Mouse (Mus musculus) neural tube, embryonic 14.5 days (tissue): ENCODE results near the gene Dhdds. TPM values are rescaled to one million over a fixed set of nuclear protein-coding genes. Genes with fewer than 3 reads are reported as not detected.

Experiments
- ATAC-seq: fragments of 200-750 bp; cut with Nextera tagmentation; 2 replicates; pipeline ENCODE4 v1.8.0; 2017; ENCODE audit warnings: low read depth, mild to moderate bottlenecking, moderate TSS enrichment, moderate library complexity
- H3K27ac ChIP-seq: fragments of 300-500 bp; sonication (generic); 2 replicates; pipeline ENCODE4 v1.5.1; 2014; ENCODE audit warnings: low read depth, mild to moderate bottlenecking, control low read depth, low read length, moderate library complexity, mixed read lengths
- H3K27me3 ChIP-seq: fragments of 300-500 bp; sonication (generic); 2 replicates; pipeline ENCODE4 v1.6.1; 2014; ENCODE audit warnings: low read length; ENCODE audit not compliant: control insufficient read depth, insufficient read depth
- H3K36me3 ChIP-seq: fragments of 300-500 bp; sonication (generic); 2 replicates; pipeline ENCODE4 v1.6.1; 2014; ENCODE audit warnings: low read length, mixed read lengths; ENCODE audit not compliant: control insufficient read depth, insufficient read depth
- H3K4me1 ChIP-seq: fragments of 300-500 bp; sonication (generic); 2 replicates; pipeline ENCODE4 v1.6.1; 2014; ENCODE audit warnings: low read length; ENCODE audit not compliant: control insufficient read depth, insufficient read depth
- H3K4me2 ChIP-seq: fragments of 300-500 bp; sonication (generic); 2 replicates; pipeline ENCODE4 v1.6.1; 2014; ENCODE audit warnings: mild to moderate bottlenecking, low read depth, low read length, control low read depth
- H3K4me3 ChIP-seq: fragments of 300-500 bp; sonication (generic); 2 replicates; pipeline ENCODE4 v1.5.1; 2014; ENCODE audit warnings: low read depth, low read length, control low read depth, mixed read lengths
- H3K9ac ChIP-seq: fragments of 300-500 bp; sonication (generic); replicated peaks from 2 replicates; pipeline ENCODE4 v1.6.1; 2014; ENCODE audit warnings: low read depth, mild to moderate bottlenecking, control low read depth, low read length, mixed read lengths
- H3K9me3 ChIP-seq: fragments of 300-500 bp; sonication (generic); 2 replicates; pipeline ENCODE4 v1.6.1; 2016; ENCODE audit warnings: low read length; ENCODE audit not compliant: control insufficient read depth
- WGBS: fragments of 180-500 bp; shearing (Covaris S2); extraction: QIAGEN DNeasy Blood & Tissue Kit; methylation state at CpG from one replicate; pipeline ENCODE4 v1.1.7; 2014; 5-methylcytosine and 5-hydroxymethylcytosine counted together
- polyA plus RNA-seq: library from polyadenylated mRNA; unstranded; fragments of >200 nt; fragmentation: Nextera tagmentation; extraction: Ambion mirVana; gene quantifications from 2 replicates; pipeline ENCODE4 v1.2.1, GENCODE M21; 2014

The Dhdds gene
- polyA plus RNA-seq, 1 experiment from 2014 or later = 48.8 TPM

DNA sequence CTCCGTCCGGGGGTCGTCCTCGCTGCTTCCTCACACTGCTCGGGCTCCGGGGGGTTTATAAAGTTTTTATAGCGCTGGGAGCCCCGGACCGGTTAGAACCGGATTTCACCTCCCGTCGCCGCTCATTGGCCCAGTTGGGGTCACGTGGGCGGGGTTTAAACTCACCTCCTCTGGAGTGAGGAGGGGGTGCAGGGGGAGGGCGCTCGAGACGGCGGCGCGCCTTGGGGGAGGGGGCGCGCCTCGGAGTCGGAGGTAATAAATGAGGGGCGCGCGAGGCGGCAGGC lies 32.9 kb downstream of the Dhdds start:
- no peaks in the 10 kb centered on the region for H3K27me3 ChIP-seq
- no peaks in the 10 kb centered on the region for H3K9me3 ChIP-seq
- H3K4me3 ChIP-seq = peak overlapping the region; percentile 70
- peaks cover 26% of the 10 kb centered on the region for H3K36me3 ChIP-seq
- peak overlapping the region; percentile 93 for H3K9ac ChIP-seq
- 0% methylated on average over 24 of the region's 29 CpGs for WGBS
- H3K4me1 ChIP-seq = peaks cover 34% of the 10 kb centered on the region
- ATAC-seq = peak; percentile 88
- H3K27ac ChIP-seq = peak overlapping the region; percentile 99
- H3K4me2 ChIP-seq = peak overlapping the region; percentile 98

DNA sequence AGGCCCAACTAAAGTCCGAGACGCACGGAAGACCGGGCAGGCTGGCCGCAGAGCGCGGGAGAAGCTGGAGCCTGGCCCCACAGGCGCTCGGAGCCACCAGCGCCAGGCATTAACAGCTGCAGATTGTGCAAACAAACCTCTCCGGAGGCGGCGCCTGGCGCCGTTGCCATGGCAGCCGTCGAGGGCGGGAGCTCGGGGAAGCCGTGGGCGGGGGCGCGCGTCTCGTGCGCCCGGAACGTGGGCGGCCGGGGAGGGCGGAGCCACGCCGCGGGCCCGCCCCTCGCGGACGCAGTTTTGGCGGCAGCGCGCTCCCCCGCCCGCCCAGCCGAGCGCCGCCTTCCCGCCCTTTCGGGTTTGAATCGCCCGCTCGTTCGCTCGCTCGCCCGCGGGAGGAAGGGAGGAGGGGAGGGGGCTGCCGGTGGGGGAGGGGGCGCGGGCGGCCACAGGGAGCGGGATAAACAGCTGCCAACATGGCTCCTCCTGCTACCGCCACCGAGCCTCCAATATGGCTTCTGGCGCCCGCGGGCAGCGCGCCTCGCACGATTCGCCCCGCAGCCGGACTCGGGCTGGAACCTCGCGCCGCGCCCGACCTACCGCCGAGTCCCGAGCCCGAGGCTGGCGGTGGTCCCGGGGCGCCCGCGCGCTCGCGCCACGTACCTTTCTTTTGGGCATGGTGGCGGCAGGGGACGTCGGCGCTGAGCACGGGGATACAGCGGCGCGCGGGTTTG lies 33.4 kb downstream of the Dhdds start:
- peak overlapping the region; percentile 70 for H3K4me3 ChIP-seq
- peak overlapping the region; percentile 93 for H3K9ac ChIP-seq
- no peaks in the 10 kb centered on the region for H3K9me3 ChIP-seq
- under 1% methylated on average over 68 of the region's 101 CpGs for WGBS
- peak overlapping the region; percentile 99 for H3K27ac ChIP-seq
- H3K36me3 ChIP-seq = peaks cover 26% of the 10 kb centered on the region
- no peaks in the 10 kb centered on the region for H3K27me3 ChIP-seq
- peaks cover 34% of the 10 kb centered on the region for H3K4me1 ChIP-seq
- peak overlapping the region; percentile 98 for H3K4me2 ChIP-seq
- ATAC-seq = peak; percentile 69

DNA sequence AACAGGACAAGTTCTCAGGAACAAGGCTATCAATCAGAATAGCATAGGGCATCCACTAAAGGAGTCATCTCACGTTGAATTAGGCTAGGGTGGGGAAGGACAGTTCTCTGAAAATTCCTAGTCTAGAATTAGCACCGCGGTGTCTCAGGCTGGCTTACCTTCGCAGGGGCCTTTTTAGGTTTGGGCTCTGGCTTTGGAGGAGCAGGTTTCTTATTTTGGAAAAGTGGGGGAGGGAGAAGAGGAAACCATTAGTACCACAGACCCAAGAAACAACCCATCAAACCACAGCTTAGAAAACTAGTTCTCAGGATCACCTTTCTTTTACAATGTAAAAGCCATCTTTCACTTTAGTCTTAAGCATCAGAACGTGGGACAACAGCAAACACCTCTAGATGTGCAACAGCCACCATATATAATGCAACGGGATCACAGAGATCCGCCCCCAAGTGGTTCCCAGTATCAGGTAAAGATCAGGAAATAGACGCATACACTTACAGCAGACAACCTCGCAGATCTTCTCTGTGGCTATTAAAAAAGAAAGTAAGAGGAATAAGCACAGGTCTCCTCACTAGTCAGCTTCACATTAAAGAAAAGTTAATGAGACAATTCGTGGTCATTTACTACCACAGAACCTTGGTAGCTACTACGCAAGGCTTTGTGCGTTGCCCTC lies 34.3 kb downstream of the Dhdds start:
- no peak for ATAC-seq
- H3K9ac ChIP-seq = peak overlapping the region; percentile 93
- peaks cover 26% of the 10 kb centered on the region for H3K36me3 ChIP-seq
- H3K27ac ChIP-seq = no peak overlapping the region
- WGBS = 54% methylated on average over 12 of the region's 12 CpGs
- H3K4me3 ChIP-seq = peak overlapping the region; percentile 70
- peak overlapping the region; percentile 85 for H3K4me2 ChIP-seq
- no peaks in the 10 kb centered on the region for H3K9me3 ChIP-seq
- H3K4me1 ChIP-seq = peaks cover 34% of the 10 kb centered on the region
- no peaks in the 10 kb centered on the region for H3K27me3 ChIP-seq

DNA sequence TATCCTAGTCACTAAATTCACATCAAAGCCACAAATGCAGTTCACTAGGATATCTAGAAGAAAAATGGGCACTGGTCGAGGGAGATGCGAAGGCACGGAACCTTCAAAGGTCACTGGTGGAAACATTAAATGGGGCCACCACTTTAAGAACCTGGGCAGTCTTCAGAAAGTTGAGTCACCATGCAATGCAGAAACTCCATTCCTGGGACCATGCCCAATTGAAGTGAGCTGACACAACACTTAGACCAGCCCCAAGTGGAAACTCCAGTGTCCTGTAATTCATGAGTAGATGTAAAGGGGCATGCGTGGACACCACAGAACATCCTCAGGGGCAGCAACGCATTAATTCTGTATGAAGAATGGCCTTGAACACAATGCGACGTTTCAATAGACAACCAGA lies 38.2 kb downstream of the Dhdds start:
- 86% methylated on average over 7 of the region's 7 CpGs for WGBS

DNA sequence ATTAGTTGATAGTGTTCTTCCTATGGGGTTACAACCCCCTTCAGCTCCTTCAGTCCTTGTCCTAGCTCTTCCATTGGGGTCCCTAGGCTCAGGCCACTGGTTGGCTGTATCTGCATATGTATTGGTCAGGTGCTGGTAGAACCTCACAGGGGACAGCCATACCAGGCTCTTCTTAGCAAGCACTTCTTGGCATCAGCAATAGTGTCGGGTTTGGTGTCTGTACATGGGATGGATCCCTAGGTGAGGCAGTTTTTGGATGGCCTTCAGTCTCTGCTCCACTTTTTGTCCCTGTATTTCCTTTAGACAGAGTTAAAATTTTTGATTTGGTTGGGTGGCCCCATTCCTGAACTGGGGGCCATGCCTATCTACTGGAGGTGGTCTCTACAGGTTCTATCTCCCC lies 41.8 kb downstream of the Dhdds start:
- H3K27me3 ChIP-seq = no peaks in the 10 kb centered on the region
- no peak overlapping the region for H3K9ac ChIP-seq
- H3K9me3 ChIP-seq = no peaks in the 10 kb centered on the region
- ATAC-seq = no peak
- no peak overlapping the region for H3K4me2 ChIP-seq
- peaks cover 8% of the 10 kb centered on the region for H3K36me3 ChIP-seq
- 89% methylated on average over 1 of the region's 1 CpGs for WGBS
- H3K4me3 ChIP-seq = no peak overlapping the region
- no peaks in the 10 kb centered on the region for H3K4me1 ChIP-seq
- H3K27ac ChIP-seq = no peak overlapping the region

More for the DNA sequence above, 38.2 kb downstream of the Dhdds start:
- peaks cover 26% of the 10 kb centered on the region for H3K36me3 ChIP-seq
- H3K27me3 ChIP-seq = no peaks in the 10 kb centered on the region
- peaks cover 10% of the 10 kb centered on the region for H3K4me1 ChIP-seq
- no peak overlapping the region for H3K9ac ChIP-seq
- no peak overlapping the region for H3K4me3 ChIP-seq
- ATAC-seq = no peak
- no peak overlapping the region for H3K27ac ChIP-seq
- H3K9me3 ChIP-seq = no peaks in the 10 kb centered on the region
- no peak overlapping the region for H3K4me2 ChIP-seq

DNA sequence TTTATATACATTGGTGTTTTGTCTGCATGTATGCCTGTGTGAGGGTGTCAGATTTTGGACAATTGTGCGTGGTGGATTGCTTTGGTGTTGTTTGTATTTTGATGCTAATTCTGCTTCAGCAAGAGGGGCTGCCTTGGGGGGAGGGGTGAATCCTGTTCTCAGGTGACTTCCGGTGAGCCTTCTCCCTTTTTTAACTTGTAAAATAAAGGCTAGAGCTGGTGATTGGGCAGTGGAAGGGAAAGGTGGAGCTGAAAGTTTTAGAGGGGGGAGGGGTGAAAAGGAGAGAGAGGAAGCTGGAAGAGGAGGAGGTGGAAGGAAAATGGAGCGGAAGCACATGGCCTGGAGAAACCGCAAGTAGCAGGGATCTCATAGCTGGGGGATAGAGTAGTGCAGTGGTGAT lies 44.4 kb downstream of the Dhdds start:
- no peak overlapping the region for H3K27ac ChIP-seq
- H3K36me3 ChIP-seq = no peaks in the 10 kb centered on the region
- no peak overlapping the region for H3K9ac ChIP-seq
- 89% methylated on average over 4 of the region's 4 CpGs for WGBS
- no peaks in the 10 kb centered on the region for H3K27me3 ChIP-seq
- no peaks in the 10 kb centered on the region for H3K9me3 ChIP-seq
- no peaks in the 10 kb centered on the region for H3K4me1 ChIP-seq
- ATAC-seq = no peak
- no peak overlapping the region for H3K4me2 ChIP-seq
- no peak overlapping the region for H3K4me3 ChIP-seq

DNA sequence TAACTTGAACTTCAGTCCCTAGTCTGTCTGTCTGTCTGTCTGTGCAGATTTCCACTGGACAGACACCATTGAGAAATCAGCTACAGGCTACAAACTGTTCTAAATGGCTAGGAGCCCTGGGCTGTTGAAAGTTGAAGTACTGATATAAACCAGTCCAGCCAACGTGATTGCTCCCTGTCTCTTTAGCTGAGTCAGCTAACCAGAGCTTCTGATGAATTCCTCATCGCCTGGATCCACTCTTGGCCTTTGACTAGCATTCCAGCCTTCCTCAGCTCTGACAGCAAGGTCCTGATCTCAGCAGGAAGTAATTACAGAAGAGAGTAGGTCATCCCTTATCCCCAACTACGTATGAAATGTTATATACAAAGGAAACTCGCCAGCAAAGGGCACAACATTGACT lies 54.0 kb downstream of the Dhdds start:
- no peaks in the 10 kb centered on the region for H3K4me1 ChIP-seq
- H3K9me3 ChIP-seq = no peaks in the 10 kb centered on the region
- no peak overlapping the region for H3K27ac ChIP-seq
- H3K4me2 ChIP-seq = no peak overlapping the region
- WGBS = 68% methylated on average over 4 of the region's 4 CpGs
- H3K9ac ChIP-seq = no peak overlapping the region
- H3K4me3 ChIP-seq = no peak overlapping the region
- H3K27me3 ChIP-seq = no peaks in the 10 kb centered on the region
- ATAC-seq = no peak
- H3K36me3 ChIP-seq = no peaks in the 10 kb centered on the region

DNA sequence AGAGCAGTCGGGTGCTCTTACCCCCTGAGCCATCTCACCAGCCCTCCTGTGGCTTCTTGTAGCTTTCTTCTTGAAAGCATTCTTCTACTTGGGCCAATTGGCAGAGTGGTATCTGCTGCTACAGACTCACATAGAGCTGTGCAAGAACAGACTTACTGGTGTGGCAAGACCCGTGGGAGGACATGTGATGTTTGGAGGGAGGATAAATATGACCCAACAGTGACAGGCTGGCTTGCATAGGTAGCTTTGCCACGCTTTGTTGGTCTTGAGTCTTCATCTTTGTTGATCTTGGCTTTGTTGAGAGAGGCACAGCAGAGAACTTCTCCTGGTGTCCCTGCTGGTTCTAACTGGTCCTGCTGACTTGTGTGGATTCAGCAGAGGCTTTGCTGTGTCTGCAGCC lies 56.9 kb downstream of the Dhdds start:
- Histone ChIP-seq H3K4me3 (no peak overlapping the region), H3K9ac (no peak overlapping the region), H3K4me1 (no peaks in the 10 kb centered on the region), H3K27me3 (no peaks in the 10 kb centered on the region), H3K4me2 (no peak overlapping the region), H3K27ac (no peak overlapping the region), H3K36me3 (no peaks in the 10 kb centered on the region), H3K9me3 (no peaks in the 10 kb centered on the region)
- 79% methylated on average over 3 of the region's 3 CpGs for WGBS
- ATAC-seq = no peak

DNA sequence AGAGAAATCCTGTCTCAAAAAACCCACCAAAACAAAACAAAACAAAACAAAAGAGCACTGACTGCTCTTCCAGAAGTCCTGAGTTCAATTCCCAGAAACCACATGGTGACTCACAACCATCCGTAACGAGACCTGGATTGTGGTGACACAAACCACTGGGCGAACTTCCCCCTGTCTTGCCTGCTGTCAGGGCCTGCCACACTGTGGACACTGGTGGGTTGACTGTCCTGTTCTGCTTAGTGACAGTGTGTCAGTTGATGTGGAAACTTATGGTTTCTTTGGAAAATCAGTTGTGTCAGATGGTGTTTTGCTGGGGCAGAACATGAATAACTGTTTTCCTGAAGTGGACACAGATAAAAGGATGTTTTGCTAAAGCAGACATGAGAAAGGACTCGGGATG lies 58.0 kb downstream of the Dhdds start:
- H3K27me3 ChIP-seq = no peaks in the 10 kb centered on the region
- WGBS = 96% methylated on average over 4 of the region's 4 CpGs
- H3K4me3 ChIP-seq = no peak overlapping the region
- no peaks in the 10 kb centered on the region for H3K36me3 ChIP-seq
- no peaks in the 10 kb centered on the region for H3K4me1 ChIP-seq
- H3K9ac ChIP-seq = no peak overlapping the region
- no peak overlapping the region for H3K4me2 ChIP-seq
- no peak for ATAC-seq
- no peaks in the 10 kb centered on the region for H3K9me3 ChIP-seq
- H3K27ac ChIP-seq = no peak overlapping the region
